Mouse (Mus musculus) MEL (cell line): ENCODE data around the gene Gm49776.

Source experiments
- CHD2 ChIP-seq: IDR thresholded peaks from 2 replicates; pipeline ENCODE4 v1.6.1; 2011; ENCODE audit warnings: low read length, improper control_type of control experiment
- CTCF ChIP-seq, 3 experiments: IDR thresholded peaks in 2 of 3; conservative IDR thresholded peaks in 1 of 3; 2 replicates each; pipeline ENCODE4 v1.5.1; 2011 to 2012; ENCODE audit warnings: low read length in 3 of 3, low read depth in 2 of 3, mild to moderate bottlenecking in 2 of 3, improper control_type of control experiment in 1 of 3, inconsistent platforms in 1 of 3, mixed read lengths in 1 of 3, moderate library complexity in 1 of 3; ENCODE audit not compliant: control insufficient read depth in 1 of 3, insufficient read depth in 1 of 3, poor library complexity in 1 of 3, severe bottlenecking in 1 of 3
- EP300 ChIP-seq, 2 experiments: IDR thresholded peaks; 2 replicates each; pipeline ENCODE4 v1.6.1; 2011; ENCODE audit warnings: improper control_type of control experiment in 2 of 2, low read length in 2 of 2, low read depth in 1 of 2, mild to moderate bottlenecking in 1 of 2
- GABPA ChIP-seq: IDR thresholded peaks from 2 replicates; pipeline ENCODE4 v1.6.1; 2012; ENCODE audit warnings: low read depth, mild to moderate bottlenecking, inconsistent platforms, low read length, improper control_type of control experiment, moderate library complexity
- HCFC1 ChIP-seq: IDR thresholded peaks from 2 replicates; pipeline ENCODE4 v1.6.1; 2012; ENCODE audit warnings: low read depth, mild to moderate bottlenecking, inconsistent platforms, low read length, improper control_type of control experiment, moderate library complexity
- MAFK ChIP-seq: IDR thresholded peaks from 2 replicates; pipeline ENCODE4 v1.6.1; 2011; ENCODE audit warnings: low read depth, mild to moderate bottlenecking, low read length, improper control_type of control experiment, borderline replicate concordance
- MAX ChIP-seq: IDR thresholded peaks from 2 replicates; pipeline ENCODE4 v1.6.1; 2011; ENCODE audit warnings: low read length, improper control_type of control experiment
- USF1 ChIP-seq: IDR thresholded peaks from 2 replicates; pipeline ENCODE4 v1.6.1; 2014; ENCODE audit warnings: low read depth, mild to moderate bottlenecking, inconsistent platforms, low read length, improper control_type of control experiment, moderate library complexity

GRCm38 (mm10) chr16:18289067-18289588 lies 31.0 kb upstream of the Gm49776 start, which contains the start of gene Dgcr8:
- no peak for TF ChIP-seq USF1
- TF ChIP-seq EP300 (IDR thresholded peaks at IDR 0.05; ENCODE audit: low read depth in 1 of 2, low read length in 2 of 2) = 0 out of 4 replicates have a peak, but pooled peaks of 1 of the 2 experiments have one; percentile 29
- no peak for TF ChIP-seq CHD2
- TF ChIP-seq MAX = no peak
- TF ChIP-seq MAFK = no peak
- no peak for TF ChIP-seq GABPA
- peak; percentile 84 for TF ChIP-seq HCFC1
- TF ChIP-seq CTCF (IDR thresholded peaks at IDR 0.05 in 2 of 3, conservative IDR thresholded peaks at IDR 0.05 in 1 of 3; ENCODE audit: control insufficient read depth in 1 of 3, insufficient read depth in 1 of 3, low read depth in 2 of 3, low read length in 3 of 3, poor library complexity in 1 of 3, severe bottlenecking in 1 of 3) = 0 out of 6 replicates have a peak, but pooled peaks of 1 of the 3 experiments have one; percentile 0
